Mouse (Mus musculus) kidney, adult 2 months (tissue): ENCODE measurements around the gene Pde1c.

Experiments used
- CTCF ChIP-seq: fragments of 200-500 bp; conservative IDR thresholded peaks from 2 replicates; pipeline ENCODE4 v1.5.1; 2011; ENCODE audit warnings: low read depth, mild to moderate bottlenecking, control low read depth, low read length, moderate library complexity, mixed read lengths; ENCODE audit not compliant: insufficient read depth, insufficient read length
- POLR2A ChIP-seq: fragments of 200-500 bp; IDR thresholded peaks from one replicate; pipeline ENCODE4 v1.6.1; 2011; ENCODE audit warnings: low read depth, low read length, control low read depth

- TF ChIP-seq CTCF (no peak), POLR2A (no peak)
These were observed 223.8 kb downstream of the Pde1c start for GRCm38 (mm10) chr6:56345082-56345481.
